ENCODE assay signal across 7 mouse cellular contexts in the genomic region with DNA sequence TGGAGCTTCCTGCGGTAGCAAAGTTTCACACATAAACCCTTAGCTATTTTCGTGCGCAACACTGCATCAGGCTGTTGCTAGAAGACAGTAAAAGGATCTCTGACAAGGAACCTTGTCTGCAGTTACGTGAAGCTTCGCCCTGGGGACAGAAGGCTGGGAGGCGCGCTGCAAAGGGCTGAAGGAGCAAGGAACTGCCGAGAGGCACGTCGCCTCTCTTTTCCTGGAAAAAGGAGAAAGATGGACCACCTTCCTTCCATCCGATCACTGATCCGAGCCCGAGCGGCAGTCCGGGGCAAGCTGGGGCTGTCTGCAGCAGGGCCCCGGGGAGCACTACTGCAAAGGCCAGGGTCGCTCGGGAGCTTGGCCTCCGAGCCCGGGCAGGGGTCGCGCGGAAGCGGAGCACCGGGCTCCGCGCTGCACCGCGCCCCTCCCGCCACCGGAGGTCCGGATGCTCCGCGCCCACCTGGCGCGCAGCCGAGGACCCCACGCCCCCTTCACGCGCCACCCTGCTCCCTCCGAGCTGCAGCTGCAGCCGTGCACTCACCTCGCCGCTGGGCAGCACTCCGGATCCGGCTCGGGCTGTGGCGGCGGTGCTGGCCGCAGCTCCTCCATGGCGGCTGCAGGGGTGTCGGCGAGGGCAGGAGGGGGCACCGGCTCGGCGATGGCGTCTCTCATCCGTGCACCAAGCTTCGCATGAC. TPM values are rescaled to one million over a fixed set of nuclear protein-coding genes. Genes with fewer than 3 reads are reported as not detected.
DNase-seq lines count a peak whose midpoint lies in the region; ATAC-seq and TF ChIP-seq lines count a peak whose summit lies in the region.

No protein-coding gene starts in this region.

- H3K4me3 ChIP-seq in lung, embryonic 14.5 days (ENCODE audit: low read depth, low read length): peak overlapping the region; percentile 96
- peak overlapping the region; percentile 99 for H3K4me3 ChIP-seq in forebrain, embryonic 10.5 days
- peak overlapping the region; percentile 99 for H3K4me3 ChIP-seq in limb, embryonic 14.5 days (replicated peaks; ENCODE audit: low read length)
- H3K4me3 ChIP-seq in neural tube, embryonic 13.5 days: peak overlapping the region; percentile 94

- H3K4me2 ChIP-seq in lung, embryonic 14.5 days: peak overlapping the region; percentile 80
- H3K4me2 ChIP-seq in limb, embryonic 14.5 days (replicated peaks; ENCODE audit: low read depth, low read length, severe bottlenecking): peak overlapping the region; percentile 74
- peak overlapping the region; percentile 61 for H3K4me2 ChIP-seq in neural tube, embryonic 13.5 days

- WGBS in lung, embryonic 14.5 days: under 1% methylated on average over 58 of the region's 59 CpGs
- WGBS in forebrain, embryonic 10.5 days: under 1% methylated on average over 59 of the region's 59 CpGs
- WGBS in limb, embryonic 14.5 days: 0% methylated on average over 16 of the region's 59 CpGs
- whole genome bisulfite sequencing in neural tube, embryonic 13.5 days: under 1% methylated on average over 59 of the region's 59 CpGs

- no peaks in the 10 kb centered on the region for H3K36me3 ChIP-seq in lung, embryonic 14.5 days (ENCODE audit: insufficient read depth)
- no peaks in the 10 kb centered on the region for H3K36me3 ChIP-seq in forebrain, embryonic 10.5 days (replicated peaks)
- H3K36me3 ChIP-seq in limb, embryonic 14.5 days (ENCODE audit: control insufficient read depth, insufficient read depth, low read length): no peaks in the 10 kb centered on the region
- H3K36me3 ChIP-seq in neural tube, embryonic 13.5 days: no peaks in the 10 kb centered on the region

- H3K27me3 ChIP-seq in lung, embryonic 14.5 days (ENCODE audit: insufficient read depth, low read length): no peaks in the 10 kb centered on the region
- no peaks in the 10 kb centered on the region for H3K27me3 ChIP-seq in forebrain, embryonic 10.5 days (ENCODE audit: poor library complexity, severe bottlenecking)
- no peaks in the 10 kb centered on the region for H3K27me3 ChIP-seq in limb, embryonic 14.5 days (ENCODE audit: control insufficient read depth, insufficient read depth, low read length)
- H3K27me3 ChIP-seq in neural tube, embryonic 13.5 days: no peaks in the 10 kb centered on the region

- H3K4me1 ChIP-seq in lung, embryonic 14.5 days (ENCODE audit: insufficient read depth): 0 out of 2 replicates have a peak, but pooled peaks cover 2% of the 10 kb centered on the region
- H3K4me1 ChIP-seq in forebrain, embryonic 10.5 days: peaks cover 30% of the 10 kb centered on the region
- peaks cover 9% of the 10 kb centered on the region for H3K4me1 ChIP-seq in limb, embryonic 14.5 days (ENCODE audit: control insufficient read depth, insufficient read depth, low read length)
- H3K4me1 ChIP-seq in neural tube, embryonic 13.5 days (replicated peaks): peaks cover 47% of the 10 kb centered on the region

- ATAC-seq in lung, embryonic 14.5 days (ENCODE audit: insufficient read depth): peak; percentile 83
- peak; percentile 69 for ATAC-seq in limb, embryonic 14.5 days (ENCODE audit: low FRiP score, low read depth)
- ATAC-seq in neural tube, embryonic 13.5 days (ENCODE audit: low read depth): peak; percentile 89

- no peaks in the 10 kb centered on the region for H3K9me3 ChIP-seq in lung, embryonic 14.5 days (ENCODE audit: low read depth, low read length)
- no peaks in the 10 kb centered on the region for H3K9me3 ChIP-seq in forebrain, embryonic 10.5 days
- H3K9me3 ChIP-seq in limb, embryonic 14.5 days (ENCODE audit: control insufficient read depth, low read length): no peaks in the 10 kb centered on the region
- H3K9me3 ChIP-seq in neural tube, embryonic 13.5 days: no peaks in the 10 kb centered on the region

- DNase-seq in lung, embryonic 14.5 days: peak; percentile 43
- no peak for DNase-seq in lung, postnatal 4 days
- peak; percentile 58 for DNase-seq in ZHBTc4 (ENCODE audit: low read depth, low spot score)
- DNase-seq in forebrain, embryonic 10.5 days (ENCODE audit: extremely low spot score, low spot score): no peak
- no peak for DNase-seq in limb, embryonic 14.5 days (ENCODE audit: low spot score)
- DNase-seq in B cell, adult 2 months: no peak

- peak overlapping the region; percentile 89 for H3K9ac ChIP-seq in lung, embryonic 14.5 days
- peak overlapping the region; percentile 90 for H3K9ac ChIP-seq in limb, embryonic 14.5 days (ENCODE audit: low read depth, low read length, severe bottlenecking)
- H3K9ac ChIP-seq in neural tube, embryonic 13.5 days: peak overlapping the region; percentile 96

- TF ChIP-seq POLR2A in limb, embryonic 14.5 days (IDR thresholded peaks at IDR 0.05; ENCODE audit: borderline replicate concordance, extremely low read depth, insufficient read depth, insufficient read length): no peak

- peak overlapping the region; percentile 95 for H3K27ac ChIP-seq in lung, embryonic 14.5 days (ENCODE audit: low read depth)
- peak overlapping the region; percentile 98 for H3K27ac ChIP-seq in forebrain, embryonic 10.5 days
- H3K27ac ChIP-seq in limb, embryonic 14.5 days (replicated peaks; ENCODE audit: low read depth, low read length): peak overlapping the region; percentile 97
- H3K27ac ChIP-seq in neural tube, embryonic 13.5 days (replicated peaks): peak overlapping the region; percentile 99

- TF ChIP-seq CTCF in lung, embryonic 14.5 days (IDR thresholded peaks at IDR 0.05; ENCODE audit: low read depth): no peak

RNA-seq across cellular contexts. Expression of a gene that starts 0.5 kb away (rescaled TPM):
- polyA plus RNA-seq in lung, embryonic 14.5 days (2014; fragmentation: Nextera tagmentation; extraction: Ambion mirVana): 39.0 and 47.9 TPM in 2 replicates
- polyA plus RNA-seq in forebrain, embryonic 10.5 days (2016; fragmentation: Nextera tagmentation; extraction: Ambion mirVana): 49.4 and 49.5 TPM in 2 replicates
- 28.6 and 28.9 TPM in 2 replicates for polyA plus RNA-seq in limb, embryonic 14.5 days (2012; rRNA removed)
- 36.4 and 38.8 TPM in 2 replicates for polyA plus RNA-seq in limb, embryonic 14.5 days (2014; fragmentation: Nextera tagmentation; extraction: Ambion mirVana)
- polyA plus RNA-seq in neural tube, embryonic 13.5 days (2015; fragmentation: Nextera tagmentation; extraction: Ambion mirVana): 35.8 and 41.7 TPM in 2 replicates

Comparison
In these comparisons a context has a peak if more than half of its experiments do, and no peak if none do; other contexts are left out.
1. DNase-seq: peak in lung, embryonic 14.5 days (single experiment) and ZHBTc4 (single experiment); none in lung, postnatal 4 days (0 of 2), forebrain, embryonic 10.5 days (single experiment), limb, embryonic 14.5 days (single experiment) and B cell, adult 2 months (0 of 2).
2. Peak in every context shown above with its lines, with median percentiles within 50 percentile points of each other: ATAC-seq, H3K27ac ChIP-seq, H3K4me2 ChIP-seq, H3K4me3 ChIP-seq and H3K9ac ChIP-seq.